8 mouse cellular contexts compared by ENCODE assay signal in the genomic region with DNA sequence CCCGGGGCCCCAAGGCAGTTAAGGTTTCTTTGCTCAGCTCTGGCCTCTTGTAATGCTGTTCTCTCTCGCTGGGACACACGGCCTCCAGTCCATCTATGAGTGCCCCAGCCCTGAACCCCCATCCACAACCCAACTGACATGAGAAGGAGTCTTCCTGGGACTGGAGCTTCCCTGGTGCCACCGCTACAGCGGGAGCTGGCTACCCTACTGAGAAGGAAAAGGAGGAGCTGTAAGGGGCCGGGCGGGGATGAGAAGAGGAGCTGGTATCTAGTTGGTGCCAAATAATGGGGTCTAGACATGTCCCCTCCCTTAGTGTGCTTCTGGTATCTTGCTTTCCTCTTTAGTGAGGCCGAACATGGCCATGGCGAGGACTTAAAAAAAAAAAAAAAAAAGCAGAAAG.
A peak's percentile ranks its signal among the peaks of the same experiment; 100 is the strongest.
DNase-seq lines count a peak whose midpoint lies in the region; ATAC-seq and TF ChIP-seq lines count a peak whose summit lies in the region.

No protein-coding gene starts in this region.

- peak overlapping the region; percentile 38 for H3K4me3 ChIP-seq in heart, embryonic 12.5 days
- peak overlapping the region; percentile 55 to 62 for H3K4me3 ChIP-seq in ES-E14 (ENCODE audit: insufficient read depth in 1 of 2, low read depth in 1 of 2, low read length in 2 of 2, poor library complexity in 1 of 2, severe bottlenecking in 1 of 2)
- peak overlapping the region; percentile 61 for H3K4me3 ChIP-seq in forebrain, embryonic 10.5 days
- H3K4me3 ChIP-seq in limb, embryonic 11.5 days (ENCODE audit: low read depth, low read length) = no peak overlapping the region

- H3K4me1 ChIP-seq in heart, embryonic 12.5 days (replicated peaks) = peaks cover 6% of the 10 kb centered on the region
- H3K4me1 ChIP-seq in ES-E14 (ENCODE audit: control insufficient read depth in 2 of 2, insufficient read depth in 2 of 2, low read length in 2 of 2, poor library complexity in 1 of 2) = peaks cover 0 to 5% of the 10 kb centered on the region in 2 experiments; a peak in 2 of 4 replicates
- H3K4me1 ChIP-seq in forebrain, embryonic 10.5 days = peaks cover 31% of the 10 kb centered on the region
- 0 out of 2 replicates have a peak, but pooled peaks cover 2% of the 10 kb centered on the region for H3K4me1 ChIP-seq in limb, embryonic 11.5 days (ENCODE audit: control insufficient read depth, insufficient read depth, low read length)

- peak overlapping the region; percentile 73 for H3K4me2 ChIP-seq in heart, embryonic 12.5 days
- H3K4me2 ChIP-seq in limb, embryonic 11.5 days (ENCODE audit: low read depth, severe bottlenecking) = peak overlapping the region; percentile 51

- no peaks in the 10 kb centered on the region for H3K36me3 ChIP-seq in heart, embryonic 12.5 days
- no peaks in the 10 kb centered on the region for H3K36me3 ChIP-seq in ES-E14 (ENCODE audit: control insufficient read depth, insufficient read depth, low read length, poor library complexity, severe bottlenecking)
- H3K36me3 ChIP-seq in forebrain, embryonic 10.5 days (replicated peaks) = no peaks in the 10 kb centered on the region
- no peaks in the 10 kb centered on the region for H3K36me3 ChIP-seq in limb, embryonic 11.5 days (ENCODE audit: control insufficient read depth, insufficient read depth, low read length)

- peaks cover 41% of the 10 kb centered on the region for H3K27me3 ChIP-seq in heart, embryonic 12.5 days (replicated peaks)
- H3K27me3 ChIP-seq in forebrain, embryonic 10.5 days (ENCODE audit: poor library complexity, severe bottlenecking) = peaks cover 45% of the 10 kb centered on the region
- H3K27me3 ChIP-seq in limb, embryonic 11.5 days (ENCODE audit: control insufficient read depth, insufficient read depth, low read length) = peaks cover 18% of the 10 kb centered on the region

- no peak for ATAC-seq in heart, embryonic 12.5 days (ENCODE audit: insufficient number of reproducible peaks, low FRiP score)
- ATAC-seq in limb, embryonic 11.5 days (ENCODE audit: insufficient number of reproducible peaks, low FRiP score, low TSS enrichment, low read depth) = no peak

- 6% methylated on average over 9 of the region's 9 CpGs for WGBS in heart, embryonic 12.5 days
- 8% methylated on average over 9 of the region's 9 CpGs for WGBS in forebrain, embryonic 10.5 days
- 11% methylated on average over 8 of the region's 9 CpGs for WGBS in limb, embryonic 11.5 days

- no peak overlapping the region for H3K27ac ChIP-seq in heart, embryonic 12.5 days (ENCODE audit: poor library complexity, severe bottlenecking)
- no peak overlapping the region for H3K27ac ChIP-seq in ES-E14 (ENCODE audit: insufficient read depth, low read depth, low read length, poor library complexity, severe bottlenecking)
- H3K27ac ChIP-seq in forebrain, embryonic 10.5 days = no peak overlapping the region
- H3K27ac ChIP-seq in limb, embryonic 11.5 days (replicated peaks; ENCODE audit: low read depth, low read length) = no peak overlapping the region

- no peak for DNase-seq in heart, postnatal 25 days (ENCODE audit: low spot score)
- DNase-seq in ES-E14 (ENCODE audit: low read depth, low spot score) = no peak
- no peak for DNase-seq in forebrain, embryonic 10.5 days (ENCODE audit: extremely low spot score, low spot score)
- DNase-seq in limb, embryonic 11.5 days (ENCODE audit: low spot score) = no peak
- no peak for DNase-seq in urinary bladder, postnatal 36 days (ENCODE audit: low spot score in 2 of 2)
- no peak for DNase-seq in urinary bladder, postnatal 14 days (ENCODE audit: low spot score)
- DNase-seq in kidney, postnatal 36 days = no peak

- in situ Hi-C loops in ES-E14 (cut with MboI; ENCODE audit: low sequenced_read_pairs in 2 of 2, unreplicated experiment in 2 of 2) = no loop called here

- intact Hi-C loops in heart, postnatal 25 days (cut with DNase I) = no loop called here

- H3K9me3 ChIP-seq in heart, embryonic 12.5 days (replicated peaks) = no peaks in the 10 kb centered on the region
- no peaks in the 10 kb centered on the region for H3K9me3 ChIP-seq in ES-E14 (ENCODE audit: control insufficient read depth, insufficient read depth, low read depth, low read length)
- no peaks in the 10 kb centered on the region for H3K9me3 ChIP-seq in forebrain, embryonic 10.5 days
- H3K9me3 ChIP-seq in limb, embryonic 11.5 days (ENCODE audit: control insufficient read depth, low read length) = no peaks in the 10 kb centered on the region

- H3K9ac ChIP-seq in heart, embryonic 12.5 days = no peak overlapping the region
- no peak overlapping the region for H3K9ac ChIP-seq in ES-E14 (ENCODE audit: insufficient read depth, low read depth, low read length, poor library complexity, severe bottlenecking)
- no peak overlapping the region for H3K9ac ChIP-seq in limb, embryonic 11.5 days (ENCODE audit: low read length)

TF ChIP-seq in ES-E14, 5 proteins besides CTCF, POLR2A, EP300 and RAD21:
- TF ChIP-seq ZC3H11A (IDR thresholded peaks at IDR 0.05; ENCODE audit: borderline replicate concordance, low read depth, low read length) = no peak
- TF ChIP-seq CHD2 (IDR thresholded peaks at IDR 0.05; ENCODE audit: low read depth, low read length) = no peak
TF ChIP-seq in ES-E14: peak in this region for 0.
